Mouse (Mus musculus): Measurements from ENCODE around the gene Flvcr2. TPM values are rescaled to one million over a fixed set of nuclear protein-coding genes. Genes with fewer than 3 reads are reported as not detected.

The Flvcr2 gene
- total and polyA plus RNA-seq, 2 experiments: 2.8 TPM

GRCm38 (mm10) chr12:85726729-85727397 lies 19.5 kb upstream of the Flvcr2 start:
- Histone ChIP-seq H3K27ac (replicated peaks; ENCODE audit: insufficient read depth, low read depth, low read length) (no peak overlapping the region), H3K9ac (ENCODE audit: low read depth, low read length) (no peak overlapping the region), H3K27me3 (ENCODE audit: control insufficient read depth, insufficient read depth, low read length) (no peaks in the 10 kb centered on the region), H3K79me2 (ENCODE audit: control insufficient read depth, insufficient read depth, low read length) (no peaks in the 10 kb centered on the region), H3K36me3 (ENCODE audit: control insufficient read depth, insufficient read depth, low read length) (no peaks in the 10 kb centered on the region), H3K4me1 (ENCODE audit: control insufficient read depth, insufficient read depth, low read length) (no peaks in the 10 kb centered on the region), H3K4me3 (ENCODE audit: insufficient read depth, low read depth, low read length) (no peak overlapping the region)
- WGBS: 64% methylated on average over 6 of the region's 6 CpGs
- DNase-seq (ENCODE audit: extremely low read depth, low read depth, low spot score): no peak
- TF ChIP-seq POLR2A (IDR thresholded peaks at IDR 0.05; ENCODE audit: extremely low read depth, insufficient read depth, low read length): no peak
- TF ChIP-seq CTCF (IDR thresholded peaks at IDR 0.05; ENCODE audit: low read depth, low read length): no peak

DNA sequence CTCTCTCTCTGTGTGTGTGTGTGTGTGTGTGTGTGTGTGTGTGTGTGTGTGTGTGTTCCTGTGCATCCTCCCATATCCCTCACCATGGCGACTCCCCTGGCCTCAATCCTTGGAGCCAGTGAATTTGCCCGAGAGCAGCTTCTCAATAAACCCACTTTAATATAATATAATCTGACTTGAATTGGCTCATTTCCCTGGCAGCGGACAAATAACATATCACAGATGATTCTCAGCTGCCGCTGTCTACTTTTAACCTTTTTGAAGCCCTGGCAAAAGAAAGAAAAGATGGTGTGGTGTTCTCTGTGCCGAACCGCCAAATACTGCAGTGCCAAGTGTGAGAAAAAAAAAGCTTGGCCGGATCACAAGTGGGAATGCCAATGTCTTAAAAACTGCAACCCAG lies 18.2 kb upstream of the Flvcr2 start:
- Histone ChIP-seq H3K27ac (replicated peaks; ENCODE audit: insufficient read depth, low read depth, low read length) (no peak overlapping the region), H3K4me1 (ENCODE audit: control insufficient read depth, insufficient read depth, low read length) (no peaks in the 10 kb centered on the region), H3K27me3 (ENCODE audit: control insufficient read depth, insufficient read depth, low read length) (no peaks in the 10 kb centered on the region), H3K9ac (ENCODE audit: low read depth, low read length) (no peak overlapping the region), H3K79me2 (ENCODE audit: control insufficient read depth, insufficient read depth, low read length) (no peaks in the 10 kb centered on the region), H3K4me3 (ENCODE audit: insufficient read depth, low read depth, low read length) (no peak overlapping the region), H3K36me3 (ENCODE audit: control insufficient read depth, insufficient read depth, low read length) (no peaks in the 10 kb centered on the region)
- DNase-seq (ENCODE audit: extremely low read depth, low read depth, low spot score): no peak
- TF ChIP-seq POLR2A (IDR thresholded peaks at IDR 0.05; ENCODE audit: extremely low read depth, insufficient read depth, low read length) (no peak), CTCF (IDR thresholded peaks at IDR 0.05; ENCODE audit: low read depth, low read length) (no peak)
- WGBS: 88% methylated on average over 7 of the region's 7 CpGs

DNA sequence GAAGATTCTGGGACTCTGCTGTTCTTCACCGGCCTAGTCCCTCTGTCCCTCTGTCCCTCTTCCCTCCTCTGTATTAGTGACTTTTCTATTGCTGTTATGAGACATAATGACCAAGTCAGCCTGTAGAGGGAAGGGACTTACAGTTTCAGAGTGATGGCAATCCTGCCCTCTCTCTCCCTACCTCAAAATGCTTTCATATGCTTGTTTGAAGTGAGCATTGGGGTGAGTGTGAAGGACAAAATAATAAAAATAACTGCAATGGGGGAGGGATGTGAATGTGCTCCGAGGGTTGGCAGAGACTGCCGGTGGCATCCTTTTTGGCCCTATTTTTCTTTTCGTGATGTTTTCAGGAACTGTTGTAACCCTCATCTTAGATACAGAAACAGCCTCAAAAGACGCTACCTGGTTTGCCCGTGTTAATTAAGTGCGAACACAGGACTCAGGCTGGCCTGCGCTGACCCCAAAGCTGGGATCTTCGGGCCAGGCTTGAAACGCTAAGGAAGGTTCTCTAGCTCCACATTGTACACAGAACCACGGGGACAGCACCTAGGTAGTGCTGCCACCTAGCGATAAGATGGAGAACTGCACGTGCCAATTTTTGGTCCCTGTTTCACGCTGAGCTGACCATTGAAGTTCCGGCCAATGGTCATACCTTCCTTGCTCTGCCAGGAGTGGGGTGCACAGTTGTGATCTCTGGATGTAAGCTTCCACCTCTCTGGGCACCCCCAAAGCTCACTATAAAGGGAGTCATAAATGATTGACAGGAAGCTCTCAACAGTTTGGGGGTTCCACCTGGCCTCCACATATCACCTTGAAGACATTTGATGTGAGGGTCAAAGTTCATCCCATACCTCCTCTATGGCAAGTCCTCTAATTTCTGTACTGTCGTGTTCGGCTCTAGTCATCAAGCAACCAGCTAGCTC lies 17.1 kb upstream of the Flvcr2 start:
- TF ChIP-seq POLR2A (IDR thresholded peaks at IDR 0.05; ENCODE audit: extremely low read depth, insufficient read depth, low read length) (no peak), CTCF (IDR thresholded peaks at IDR 0.05; ENCODE audit: low read depth, low read length) (peak; percentile 92)
- DNase-seq (ENCODE audit: extremely low read depth, low read depth, low spot score): peak; percentile 23
- Histone ChIP-seq H3K27me3 (ENCODE audit: control insufficient read depth, insufficient read depth, low read length) (no peaks in the 10 kb centered on the region), H3K36me3 (ENCODE audit: control insufficient read depth, insufficient read depth, low read length) (no peaks in the 10 kb centered on the region), H3K4me3 (ENCODE audit: insufficient read depth, low read depth, low read length) (no peak overlapping the region), H3K27ac (replicated peaks; ENCODE audit: insufficient read depth, low read depth, low read length) (no peak overlapping the region), H3K9ac (ENCODE audit: low read depth, low read length) (no peak overlapping the region), H3K79me2 (ENCODE audit: control insufficient read depth, insufficient read depth, low read length) (no peaks in the 10 kb centered on the region), H3K4me1 (ENCODE audit: control insufficient read depth, insufficient read depth, low read length) (no peaks in the 10 kb centered on the region)
- 35% methylated on average over 17 of the region's 17 CpGs for WGBS

- WGBS: 52% methylated on average over 6 of the region's 6 CpGs
- H3K4me3 ChIP-seq (ENCODE audit: insufficient read depth, low read depth, low read length): no peak overlapping the region
- H3K4me1 ChIP-seq (ENCODE audit: control insufficient read depth, insufficient read depth, low read length): no peaks in the 10 kb centered on the region
- no peaks in the 10 kb centered on the region for H3K27me3 ChIP-seq (ENCODE audit: control insufficient read depth, insufficient read depth, low read length)
- no peaks in the 10 kb centered on the region for H3K79me2 ChIP-seq (ENCODE audit: control insufficient read depth, insufficient read depth, low read length)
- H3K36me3 ChIP-seq (ENCODE audit: control insufficient read depth, insufficient read depth, low read length): no peaks in the 10 kb centered on the region
- no peak for TF ChIP-seq POLR2A (IDR thresholded peaks at IDR 0.05; ENCODE audit: extremely low read depth, insufficient read depth, low read length)
- TF ChIP-seq CTCF (IDR thresholded peaks at IDR 0.05; ENCODE audit: low read depth, low read length): no peak
- no peak for DNase-seq (ENCODE audit: extremely low read depth, low read depth, low spot score)
- H3K9ac ChIP-seq (ENCODE audit: low read depth, low read length): no peak overlapping the region
- H3K27ac ChIP-seq (replicated peaks; ENCODE audit: insufficient read depth, low read depth, low read length): no peak overlapping the region
Observed at GRCm38 (mm10) chr12:85729945-85730290, 16.4 kb upstream of the Flvcr2 start.

DNA sequence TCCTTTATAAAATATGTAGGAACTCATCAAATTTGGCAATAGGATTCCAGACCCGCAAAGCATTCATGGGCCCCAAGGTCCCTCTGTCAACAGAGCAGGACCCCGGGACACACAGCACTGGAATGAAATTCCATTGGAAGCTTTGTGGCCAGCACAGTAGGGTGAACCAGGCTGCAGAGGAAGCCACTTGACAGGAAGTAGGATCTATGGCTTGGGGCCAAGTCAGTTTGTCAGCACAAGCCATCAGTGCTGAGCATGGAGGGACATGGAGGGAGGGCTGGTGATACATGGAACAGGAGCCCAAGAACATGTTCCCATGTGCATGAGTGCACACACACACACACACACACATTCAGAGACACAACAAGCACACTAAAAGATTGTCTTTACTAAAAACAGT lies 10.1 kb upstream of the Flvcr2 start:
- H3K27ac ChIP-seq (replicated peaks; ENCODE audit: insufficient read depth, low read depth, low read length): no peak overlapping the region
- no peaks in the 10 kb centered on the region for H3K27me3 ChIP-seq (ENCODE audit: control insufficient read depth, insufficient read depth, low read length)
- no peaks in the 10 kb centered on the region for H3K4me1 ChIP-seq (ENCODE audit: control insufficient read depth, insufficient read depth, low read length)
- no peak for DNase-seq (ENCODE audit: extremely low read depth, low read depth, low spot score)
- no peak overlapping the region for H3K9ac ChIP-seq (ENCODE audit: low read depth, low read length)
- H3K36me3 ChIP-seq (ENCODE audit: control insufficient read depth, insufficient read depth, low read length): no peaks in the 10 kb centered on the region
- no peak for TF ChIP-seq POLR2A (IDR thresholded peaks at IDR 0.05; ENCODE audit: extremely low read depth, insufficient read depth, low read length)
- TF ChIP-seq CTCF (IDR thresholded peaks at IDR 0.05; ENCODE audit: low read depth, low read length): no peak
- H3K4me3 ChIP-seq (ENCODE audit: insufficient read depth, low read depth, low read length): no peak overlapping the region
- no peaks in the 10 kb centered on the region for H3K79me2 ChIP-seq (ENCODE audit: control insufficient read depth, insufficient read depth, low read length)
- 67% methylated on average over 2 of the region's 2 CpGs for WGBS

DNA sequence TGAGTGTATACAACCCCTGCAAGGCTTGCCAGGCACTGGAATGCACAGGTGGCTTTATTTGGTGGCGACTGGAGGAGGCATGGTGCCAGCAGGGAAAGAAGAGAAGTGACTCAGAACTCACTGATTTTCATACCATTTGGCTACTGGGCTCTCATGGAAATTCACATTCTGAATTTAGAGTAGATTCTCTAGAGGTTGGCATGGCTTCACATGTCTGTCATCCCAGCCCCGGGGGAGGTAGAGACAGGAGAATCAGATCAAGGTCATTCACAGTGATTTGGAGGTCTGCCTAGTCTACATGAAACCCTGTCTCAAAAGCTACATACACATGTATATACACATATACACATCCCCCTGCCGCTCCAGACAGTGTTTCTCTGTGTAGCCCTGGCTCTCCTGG lies 9.4 kb upstream of the Flvcr2 start:
- no peaks in the 10 kb centered on the region for H3K36me3 ChIP-seq (ENCODE audit: control insufficient read depth, insufficient read depth, low read length)
- H3K27ac ChIP-seq (replicated peaks; ENCODE audit: insufficient read depth, low read depth, low read length): no peak overlapping the region
- no peaks in the 10 kb centered on the region for H3K4me1 ChIP-seq (ENCODE audit: control insufficient read depth, insufficient read depth, low read length)
- H3K79me2 ChIP-seq (ENCODE audit: control insufficient read depth, insufficient read depth, low read length): no peaks in the 10 kb centered on the region
- no peak for DNase-seq (ENCODE audit: extremely low read depth, low read depth, low spot score)
- 78% methylated on average over 3 of the region's 3 CpGs for WGBS
- no peak overlapping the region for H3K9ac ChIP-seq (ENCODE audit: low read depth, low read length)
- TF ChIP-seq CTCF (IDR thresholded peaks at IDR 0.05; ENCODE audit: low read depth, low read length) (no peak), POLR2A (IDR thresholded peaks at IDR 0.05; ENCODE audit: extremely low read depth, insufficient read depth, low read length) (no peak)
- H3K4me3 ChIP-seq (ENCODE audit: insufficient read depth, low read depth, low read length): no peak overlapping the region
- H3K27me3 ChIP-seq (ENCODE audit: control insufficient read depth, insufficient read depth, low read length): no peaks in the 10 kb centered on the region

Measured in liver, adult 2 months (tissue).